Mouse (Mus musculus) embryonic facial prominence, embryonic 14.5 days (tissue): ENCODE data around the gene Cox6b2. TPM values are rescaled to one million over a fixed set of nuclear protein-coding genes. Genes with fewer than 3 reads are reported as not detected.

Experiments
- ATAC-seq: fragments of 200-750 bp; cut with Nextera tagmentation; 2 replicates; pipeline ENCODE4 v1.8.0; 2017; ENCODE audit warnings: low read depth, moderate number of reproducible peaks, moderate TSS enrichment
- DNase-seq: peaks from one replicate; pipeline ENCODE4 v3.0.0-alpha.2; 2015; ENCODE audit warnings: low spot score
- H3K27ac ChIP-seq: fragments of 300-500 bp; sonication (generic); replicated peaks from 2 replicates; pipeline ENCODE4 v1.5.1; 2014; ENCODE audit warnings: low read depth, mild to moderate bottlenecking, low read length, moderate library complexity
- H3K27me3 ChIP-seq: fragments of 300-500 bp; sonication (generic); replicated peaks from 2 replicates; pipeline ENCODE4 v1.6.1; 2014; ENCODE audit warnings: low read length; ENCODE audit not compliant: control insufficient read depth, insufficient read depth
- H3K36me3 ChIP-seq: fragments of 300-500 bp; sonication (generic); 2 replicates; pipeline ENCODE4 v1.6.1; 2014; ENCODE audit warnings: low read length, mixed read lengths; ENCODE audit not compliant: control insufficient read depth, insufficient read depth
- H3K4me1 ChIP-seq: fragments of 300-500 bp; sonication (generic); 2 replicates; pipeline ENCODE4 v1.6.1; 2014; ENCODE audit warnings: antibody characterized with exemption, low read length; ENCODE audit not compliant: control insufficient read depth, insufficient read depth
- H3K4me2 ChIP-seq: fragments of 300-500 bp; sonication (generic); 2 replicates; pipeline ENCODE4 v1.6.1; 2014; ENCODE audit warnings: low read depth, mild to moderate bottlenecking, low read length, moderate library complexity, mixed read lengths
- H3K4me3 ChIP-seq: fragments of 300-500 bp; sonication (generic); 2 replicates; pipeline ENCODE4 v1.5.1; 2014; ENCODE audit warnings: low read depth, mild to moderate bottlenecking, low read length
- H3K9ac ChIP-seq: fragments of 300-500 bp; sonication (generic); 2 replicates; pipeline ENCODE4 v1.6.1; 2014; ENCODE audit warnings: low read depth, mild to moderate bottlenecking, low read length, moderate library complexity, mixed read lengths
- H3K9me3 ChIP-seq: fragments of 300-500 bp; sonication (generic); 2 replicates; pipeline ENCODE4 v1.6.1; 2016; ENCODE audit warnings: low read length; ENCODE audit not compliant: control insufficient read depth
- WGBS: fragments of 180-500 bp; shearing (Covaris S2); extraction: QIAGEN DNeasy Blood & Tissue Kit; methylation state at CpG from one replicate; pipeline ENCODE4 v1.1.7; 2014; 5-methylcytosine and 5-hydroxymethylcytosine counted together
- polyA plus RNA-seq: library from polyadenylated mRNA; unstranded; fragments of >200 nt; fragmentation: Nextera tagmentation; extraction: Ambion mirVana; gene quantifications from 2 replicates; pipeline ENCODE4 v1.2.1, GENCODE M21; 2014

Gene Cox6b2
- polyA plus RNA-seq, 1 experiment from 2014 or later = 36.4 TPM

- peak; percentile 78 for DNase-seq
- Histone ChIP-seq H3K9me3 (no peaks in the 10 kb centered on the region), H3K4me2 (peak overlapping the region; percentile 60), H3K9ac (peak overlapping the region; percentile 48), H3K27ac (no peak overlapping the region), H3K4me3 (peak overlapping the region; percentile 36), H3K36me3 (no peaks in the 10 kb centered on the region), H3K27me3 (peaks cover 48% of the 10 kb centered on the region), H3K4me1 (0 out of 2 replicates have a peak, but pooled peaks cover 3% of the 10 kb centered on the region)
- ATAC-seq = peak; percentile 79
- 0% methylated on average over 13 of the region's 56 CpGs for WGBS
Observed at GRCm38 (mm10) chr7:4776861-4777830, 24.3 kb upstream of the Cox6b2 start.

DNA sequence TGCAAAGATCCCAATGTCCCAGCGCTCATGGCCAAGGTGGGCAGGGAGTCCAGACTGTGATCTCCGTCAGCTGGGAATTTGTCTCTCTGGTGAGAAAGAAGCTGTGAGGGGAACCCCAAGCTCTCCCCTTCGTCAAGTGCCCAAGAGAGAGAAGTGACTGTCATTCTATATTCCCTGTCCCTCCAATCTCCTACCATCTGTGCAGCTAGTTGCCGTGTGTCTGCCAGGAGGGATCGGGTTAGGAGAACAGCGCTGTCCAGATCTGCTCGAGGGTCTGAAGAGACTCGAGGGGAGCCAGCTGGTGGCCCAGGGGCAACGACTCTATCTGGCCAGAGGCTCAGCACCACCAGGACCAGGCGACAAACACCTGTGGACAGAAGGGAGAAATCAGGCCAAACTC lies 23.2 kb upstream of the Cox6b2 start:
- 52% methylated on average over 10 of the region's 10 CpGs for whole genome bisulfite sequencing
- Histone ChIP-seq H3K36me3 (no peaks in the 10 kb centered on the region), H3K4me2 (no peak overlapping the region), H3K9ac (no peak overlapping the region), H3K4me1 (0 out of 2 replicates have a peak, but pooled peaks cover 3% of the 10 kb centered on the region), H3K27me3 (peaks cover 44% of the 10 kb centered on the region), H3K27ac (no peak overlapping the region), H3K4me3 (no peak overlapping the region), H3K9me3 (no peaks in the 10 kb centered on the region)
- no peak for ATAC-seq
- no peak for DNase-seq

DNA sequence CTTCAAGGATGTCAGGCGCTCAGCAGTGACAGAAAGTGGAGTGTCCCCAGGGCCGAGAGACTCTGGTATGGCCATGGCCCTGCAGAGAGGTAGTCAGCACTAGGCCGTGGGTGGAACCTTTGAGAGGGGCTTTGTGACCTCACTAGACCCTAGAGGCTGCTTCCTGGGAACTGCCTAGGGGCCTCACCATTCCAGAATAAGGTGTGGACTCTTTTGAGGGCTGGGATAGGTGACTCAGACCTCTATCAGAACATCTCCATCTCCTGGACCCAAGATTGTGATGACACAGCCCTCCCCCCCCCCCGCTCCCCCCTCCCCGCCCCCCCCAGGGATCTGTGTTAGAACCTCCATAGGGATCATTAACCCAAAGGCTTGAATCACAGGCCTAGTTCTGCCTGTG lies 18.3 kb upstream of the Cox6b2 start, which contains the start of gene Fam71e2:
Gene Fam71e2, minus strand, starts transcription at position 101 of the 400 bp plus-strand sequence.
- no peak within 1 kb of the TSS for H3K27ac ChIP-seq
- H3K4me3 ChIP-seq = no peak within 1 kb of the TSS
- no peak for ATAC-seq
- no peaks in the 10 kb centered on the region for H3K9me3 ChIP-seq
- H3K36me3 ChIP-seq = no peaks in the 10 kb centered on the region
- no peaks in the 10 kb centered on the region for H3K4me1 ChIP-seq
- 69% methylated on average over 4 of the region's 5 CpGs for WGBS
- no peak within 1 kb of the TSS for H3K4me2 ChIP-seq
- H3K9ac ChIP-seq = no peak within 1 kb of the TSS
- DNase-seq = no peak
- H3K27me3 ChIP-seq = peaks cover 11% of the 10 kb centered on the region

- no peak overlapping the region for H3K27ac ChIP-seq
- H3K4me3 ChIP-seq = no peak overlapping the region
- no peak overlapping the region for H3K9ac ChIP-seq
- DNase-seq (no peak), ATAC-seq (no peak)
- H3K27me3 ChIP-seq = no peaks in the 10 kb centered on the region
- no peak overlapping the region for H3K4me2 ChIP-seq
- WGBS = 11% methylated on average over 4 of the region's 4 CpGs
- H3K9me3 ChIP-seq = no peaks in the 10 kb centered on the region
- peaks cover 5% of the 10 kb centered on the region; the same call in 1 of the 2 replicates for H3K4me1 ChIP-seq
- no peaks in the 10 kb centered on the region for H3K36me3 ChIP-seq
Observed at GRCm38 (mm10) chr7:4764946-4765710, 12.2 kb upstream of the Cox6b2 start.

- 44% methylated on average over 1 of the region's 1 CpGs for WGBS
- Histone ChIP-seq H3K4me2 (no peak overlapping the region), H3K9me3 (no peaks in the 10 kb centered on the region), H3K36me3 (no peaks in the 10 kb centered on the region), H3K4me3 (no peak overlapping the region), H3K27ac (no peak overlapping the region), H3K9ac (no peak overlapping the region), H3K4me1 (no peaks in the 10 kb centered on the region), H3K27me3 (no peaks in the 10 kb centered on the region)
- DNase-seq = no peak
- ATAC-seq = no peak
Observed at GRCm38 (mm10) chr7:4759670-4760069, 6.8 kb upstream of the Cox6b2 start.

GRCm38 (mm10) chr7:4751971-4752820 lies 698 bp downstream of the Cox6b2 start:
- Histone ChIP-seq H3K27ac (peak overlapping the region; percentile 53), H3K36me3 (0 out of 2 replicates have a peak, but pooled peaks cover under 1% of the 10 kb centered on the region), H3K4me2 (peak overlapping the region; percentile 63), H3K9me3 (no peaks in the 10 kb centered on the region), H3K4me3 (peak overlapping the region; percentile 41), H3K27me3 (no peaks in the 10 kb centered on the region), H3K4me1 (peaks cover 14% of the 10 kb centered on the region), H3K9ac (peak overlapping the region; percentile 26)
- DNase-seq = peak; percentile 57
- 2% methylated on average over 28 of the region's 30 CpGs for WGBS
- peak; percentile 78 for ATAC-seq

- H3K9ac ChIP-seq = no peak overlapping the region
- no peak overlapping the region for H3K4me2 ChIP-seq
- DNase-seq (no peak), ATAC-seq (no peak)
- peaks cover 14% of the 10 kb centered on the region for H3K4me1 ChIP-seq
- no peak overlapping the region for H3K4me3 ChIP-seq
- H3K36me3 ChIP-seq = peaks cover 25% of the 10 kb centered on the region
- H3K27me3 ChIP-seq = no peaks in the 10 kb centered on the region
- WGBS = 80% methylated on average over 2 of the region's 2 CpGs
- no peak overlapping the region for H3K27ac ChIP-seq
- H3K9me3 ChIP-seq = no peaks in the 10 kb centered on the region
Observed at GRCm38 (mm10) chr7:4749169-4749568, 3.7 kb downstream of the Cox6b2 start.

DNA sequence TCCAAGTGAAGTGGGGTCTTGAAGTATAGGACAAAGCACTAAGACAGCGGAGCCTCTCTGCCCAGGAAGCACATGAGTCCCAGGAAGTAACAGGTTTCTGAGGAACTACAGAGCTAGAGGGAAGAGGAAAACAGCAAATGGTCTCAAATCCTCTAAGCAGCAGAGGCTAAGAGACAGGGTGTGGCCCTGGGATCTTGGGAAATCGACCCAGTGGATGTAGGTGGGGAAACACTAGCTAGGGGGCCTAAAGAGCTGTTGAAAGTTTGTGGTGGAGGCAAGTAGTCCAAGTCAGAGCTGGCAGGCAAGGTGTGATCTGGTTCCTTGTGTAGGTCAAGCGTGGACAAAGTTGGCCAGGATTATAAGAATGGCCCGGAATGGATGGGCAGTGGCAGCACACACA lies 4.6 kb downstream of the Cox6b2 start:
- DNase-seq (no peak), ATAC-seq (no peak)
- Histone ChIP-seq H3K36me3 (peaks cover 32% of the 10 kb centered on the region), H3K4me1 (peaks cover 14% of the 10 kb centered on the region), H3K4me3 (no peak overlapping the region), H3K9ac (no peak overlapping the region), H3K27ac (no peak overlapping the region), H3K27me3 (no peaks in the 10 kb centered on the region), H3K9me3 (no peaks in the 10 kb centered on the region), H3K4me2 (no peak overlapping the region)
- 83% methylated on average over 4 of the region's 4 CpGs for WGBS
